Mouse (Mus musculus) liver, embryonic 14.5 days (tissue): ENCODE measurements around the gene Lpcat2.

Experiments
- CTCF ChIP-seq: IDR thresholded peaks from 2 replicates; pipeline ENCODE4 v1.5.1; 2016; ENCODE audit warnings: antibody characterized with exemption, low read depth, control low read depth
- EP300 ChIP-seq: IDR thresholded peaks from 2 replicates; pipeline ENCODE4 v1.6.1; 2016; ENCODE audit warnings: antibody characterized with exemption, low read depth

- TF ChIP-seq EP300: no peak
- TF ChIP-seq CTCF: no peak
These were observed 42.7 kb downstream of the Lpcat2 start for GRCm38 (mm10) chr8:92897794-92898193.
